Mouse (Mus musculus) stomach, postnatal 0 days (tissue): Measurements from ENCODE around the gene Spp1.

Experiments used
- CTCF ChIP-seq: IDR thresholded peaks from 2 replicates; pipeline ENCODE4 v1.5.1; 2016; ENCODE audit warnings: antibody characterized with exemption, low read depth, mild to moderate bottlenecking, moderate library complexity
- EP300 ChIP-seq: optimal IDR thresholded peaks from 2 replicates; pipeline ENCODE3; 2016; ENCODE audit warnings: antibody characterized with exemption

- TF ChIP-seq CTCF, result no peak
- TF ChIP-seq EP300, result no peak
Observed at GRCm38 (mm10) chr5:104425949-104426348, 9.0 kb upstream of the Spp1 start.
